Mouse (Mus musculus) gastrocnemius, adult 8-10 months (tissue): Measurements from ENCODE around the gene Olfr951. TPM values are rescaled to one million over a fixed set of nuclear protein-coding genes. Genes with fewer than 3 reads are reported as not detected.

Experiments
- DNase-seq, 2 experiments: peaks; one replicate each; pipeline ENCODE4 v3.0.0; 2022; ENCODE audit warnings: low spot score in 2 of 2
- total RNA-seq, 4 experiments: library from RNA; stranded (reverse); gene quantifications; 2 replicates each; pipeline ENCODE4 v1.2.4; 2022

Gene Olfr951
- total RNA-seq: not detected

- no peak for DNase-seq
These were observed at the start of gene Olfr951 for GRCm38 (mm10) chr9:39387110-39387509. Gene Olfr951 (plus strand): TSS chr9:39387410.

DNA sequence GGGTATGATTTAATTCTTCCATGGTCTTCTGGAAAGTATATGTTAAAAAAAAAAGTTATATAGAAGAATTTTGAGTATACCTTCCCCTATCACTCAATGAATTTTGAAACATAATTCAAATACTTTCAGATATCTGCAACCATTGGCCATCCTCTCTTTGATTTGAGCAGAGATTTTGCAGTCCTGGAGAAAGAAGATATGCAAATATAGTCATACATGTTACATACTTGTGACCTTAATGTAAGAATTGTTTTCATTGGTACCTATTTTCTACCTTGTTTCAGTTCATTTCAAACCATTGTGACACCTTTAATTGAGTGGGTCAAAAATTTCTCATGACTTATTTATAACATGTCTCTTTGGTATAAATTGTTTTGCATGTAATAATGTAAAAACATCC, 39.8 kb downstream of the Olfr951 start, which contains the start of gene Olfr952:
Gene Olfr952, minus strand, starts transcription at position 101 of the 400 bp plus-strand sequence.
- DNase-seq: no peak

Other genes starting within 250 kb of the Olfr951 start
- gene Olfr943, start 221.1 kb upstream of the Olfr951 start, total RNA-seq: not detected
- not detected for gene Olfr944, start 185.5 kb upstream of the Olfr951 start, total RNA-seq
- gene Olfr1537, start 137.4 kb upstream of the Olfr951 start, total RNA-seq: not detected
- gene Olfr945, start 110.6 kb upstream of the Olfr951 start, total RNA-seq: not detected
- gene Olfr948, start 61.4 kb upstream of the Olfr951 start, total RNA-seq: not detected
- gene Olfr952, start 39.7 kb downstream of the Olfr951 start, total RNA-seq: not detected
- gene Olfr954, start 69.3 kb downstream of the Olfr951 start, total RNA-seq: not detected
- not detected for gene Olfr955, start 84.5 kb downstream of the Olfr951 start, total RNA-seq
- not detected for gene Olfr44, start 106.6 kb downstream of the Olfr951 start, total RNA-seq
- not detected for gene Olfr957, start 128.4 kb downstream of the Olfr951 start, total RNA-seq
- gene Olfr958, start 166.6 kb downstream of the Olfr951 start, total RNA-seq: not detected
- gene Olfr959, start 188.2 kb downstream of the Olfr951 start, total RNA-seq: not detected
- gene AW551984, start 217.0 kb downstream of the Olfr951 start, total RNA-seq: under 1 TPM; 0.16 to 0.54 (median 0.34) TPM
- not detected for gene Olfr148, start 223.2 kb downstream of the Olfr951 start, total RNA-seq
- gene Olfr960, start 234.0 kb downstream of the Olfr951 start, total RNA-seq: not detected